Mouse (Mus musculus): ENCODE measurements around the gene Kcna3.

Gene Kcna3

GRCm38 (mm10) chr3:107062771-107063170 lies 26.8 kb downstream of the Kcna3 start:
- DNase-seq (ENCODE audit: low read depth, low spot score): no peak

GRCm38 (mm10) chr3:107065510-107066095 lies 29.6 kb downstream of the Kcna3 start:
- DNase-seq (ENCODE audit: low read depth, low spot score): no peak

GRCm38 (mm10) chr3:107066165-107066850 lies 30.3 kb downstream of the Kcna3 start:
- no peak for DNase-seq (ENCODE audit: low read depth, low spot score)

GRCm38 (mm10) chr3:107067245-107067644 lies 31.3 kb downstream of the Kcna3 start:
- no peak for DNase-seq (ENCODE audit: low read depth, low spot score)

- DNase-seq (ENCODE audit: low read depth, low spot score): no peak
These were observed 37.9 kb downstream of the Kcna3 start for GRCm38 (mm10) chr3:107073863-107074262.

GRCm38 (mm10) chr3:107075705-107076104 lies 39.7 kb downstream of the Kcna3 start:
- no peak for DNase-seq (ENCODE audit: low read depth, low spot score)

GRCm38 (mm10) chr3:107076658-107077057 lies 40.7 kb downstream of the Kcna3 start:
- no peak for DNase-seq (ENCODE audit: low read depth, low spot score)

DNA sequence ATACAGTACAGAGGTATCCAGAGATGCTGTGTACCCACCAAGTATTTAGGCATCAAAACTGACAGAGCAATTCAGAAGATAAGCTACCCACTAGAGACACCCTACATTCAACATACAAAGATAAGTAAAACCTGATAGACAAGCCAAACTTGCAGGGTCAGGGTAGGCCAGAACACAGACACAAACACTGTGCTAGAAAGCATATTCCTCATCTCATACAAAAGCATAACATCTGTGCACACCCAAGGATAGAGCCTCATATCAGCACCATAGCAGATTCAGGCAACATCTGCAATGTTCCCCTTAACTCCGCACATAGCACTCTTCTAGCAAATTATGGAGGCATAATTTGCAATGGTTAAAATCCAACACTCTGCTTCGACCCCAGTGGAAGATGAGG lies 41.1 kb downstream of the Kcna3 start:
- no peak for DNase-seq (ENCODE audit: low read depth, low spot score)

GRCm38 (mm10) chr3:107080803-107081202 lies 44.8 kb downstream of the Kcna3 start:
- DNase-seq (ENCODE audit: low read depth, low spot score): no peak

- DNase-seq (ENCODE audit: low read depth, low spot score): no peak
These were observed 45.3 kb downstream of the Kcna3 start for GRCm38 (mm10) chr3:107081227-107081626.

DNA sequence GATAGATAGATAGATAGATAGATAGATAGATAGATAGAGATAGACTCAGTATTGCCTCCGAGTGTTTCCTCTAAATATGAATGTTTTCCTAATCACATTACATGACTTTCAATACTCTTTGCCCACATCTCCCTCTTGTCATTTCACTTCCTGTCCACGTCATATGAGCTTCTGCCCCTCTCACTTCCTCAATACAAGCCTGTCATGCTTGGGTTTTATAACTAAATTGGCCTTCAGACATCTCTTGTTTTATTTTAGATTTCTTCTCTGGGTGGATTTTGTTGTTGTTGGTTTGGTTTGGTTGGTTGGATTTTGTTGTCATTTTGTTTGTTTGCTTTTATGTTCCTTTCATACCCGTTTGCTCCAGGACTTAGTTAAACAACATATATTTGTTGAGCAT lies 48.6 kb downstream of the Kcna3 start:
- no peak for DNase-seq (ENCODE audit: low read depth, low spot score)

DNA sequence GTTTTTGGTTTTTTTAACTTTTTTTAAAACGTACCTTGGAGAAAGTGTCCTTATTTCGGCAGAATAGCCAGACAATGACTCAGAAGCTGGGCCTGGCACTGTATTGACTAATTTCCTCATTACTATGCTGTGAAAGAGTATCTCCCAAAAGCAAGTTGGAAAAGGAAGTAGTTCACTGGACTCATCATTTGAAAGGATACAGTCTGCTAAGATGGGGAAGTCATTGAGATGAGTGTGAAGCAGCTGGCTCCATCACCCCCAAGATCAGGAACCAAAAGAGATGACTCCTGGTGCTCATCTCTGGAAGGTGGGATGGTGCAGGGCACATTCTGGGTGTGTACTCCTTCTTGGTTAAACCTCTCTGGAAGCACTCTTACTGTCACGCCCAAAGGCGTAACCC lies 51.4 kb downstream of the Kcna3 start:
- DNase-seq (ENCODE audit: low read depth, low spot score): no peak

Data from WW6 (cell line).